Mouse (Mus musculus): ENCODE data around the gene Bcl11a. TPM values are rescaled to one million over a fixed set of nuclear protein-coding genes. Genes with fewer than 3 reads are reported as not detected.
A peak's percentile ranks its signal among the peaks of the same experiment; 100 is the strongest.
"Not testable (repeated sequence)": the region's sequence is repeated elsewhere in the genome, so short reads cannot be mapped to it uniquely, and the experiment has no call there.

The Bcl11a gene
- total RNA-seq, 1 experiment from 2014 or later: 7.5 TPM

GRCm38 (mm10) chr11:24099215-24099614 lies 21.4 kb downstream of the Bcl11a start:
- DNase-seq: no peak

GRCm38 (mm10) chr11:24099886-24100293 lies 22.0 kb downstream of the Bcl11a start:
- DNase-seq: peak; percentile 10

DNA sequence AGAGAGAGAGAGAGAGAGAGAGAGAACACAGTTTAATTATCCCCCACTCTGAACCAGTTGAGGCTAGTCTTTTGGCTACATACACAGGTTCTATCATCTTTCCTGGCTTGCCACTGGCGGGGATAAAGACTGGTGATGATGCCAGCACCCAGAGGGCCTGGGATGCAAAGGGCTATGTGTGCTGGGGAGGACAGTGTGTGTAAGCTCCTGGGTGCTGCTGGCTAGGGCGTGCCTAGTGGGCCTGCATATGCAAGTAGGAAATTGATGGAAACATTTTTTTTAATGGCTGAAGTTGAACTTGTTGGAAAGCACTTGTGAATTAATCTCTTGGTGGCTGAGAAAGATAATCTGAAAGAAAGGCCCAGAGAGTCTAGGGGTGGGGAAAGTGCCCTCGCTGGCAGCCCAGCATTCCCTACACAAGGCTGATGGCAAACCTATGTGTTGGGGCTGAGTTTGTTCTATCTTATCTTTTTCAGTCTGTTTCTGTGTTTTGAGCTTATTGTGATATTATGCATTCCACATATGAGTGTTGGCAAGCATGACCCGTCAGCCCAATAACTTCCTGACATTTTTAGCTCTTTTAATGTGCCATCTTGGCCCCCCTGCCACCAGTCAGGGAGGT lies 22.7 kb downstream of the Bcl11a start:
- no peak for DNase-seq

DNA sequence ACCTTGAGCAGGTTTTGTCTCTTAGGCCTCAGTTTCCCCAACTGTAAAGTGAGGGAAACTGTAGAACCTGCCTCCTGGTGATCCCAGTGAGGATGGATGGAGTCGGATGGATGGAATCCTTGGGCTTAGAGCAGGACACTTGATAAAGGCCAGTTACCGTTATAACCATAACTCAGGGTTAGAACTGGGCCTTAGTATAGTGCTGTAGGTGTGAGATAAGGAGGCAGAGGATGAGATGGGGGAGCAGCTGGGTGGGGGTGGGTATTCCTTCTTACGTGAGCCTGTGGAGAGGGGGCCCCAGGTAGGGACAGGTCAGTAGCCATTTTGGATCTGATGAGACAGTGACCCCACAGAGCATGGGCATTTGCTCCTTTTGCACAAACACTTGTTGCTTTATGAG lies 23.8 kb downstream of the Bcl11a start:
- DNase-seq: no peak

GRCm38 (mm10) chr11:24102372-24102771 lies 24.5 kb downstream of the Bcl11a start:
- DNase-seq: no peak

- DNase-seq: no peak
These were observed 25.4 kb downstream of the Bcl11a start for GRCm38 (mm10) chr11:24103128-24103742.

- no peak for DNase-seq
These were observed 29.6 kb downstream of the Bcl11a start for GRCm38 (mm10) chr11:24107414-24107813.

GRCm38 (mm10) chr11:24108974-24109373 lies 31.1 kb downstream of the Bcl11a start:
- DNase-seq: no peak

GRCm38 (mm10) chr11:24109388-24109787 lies 31.5 kb downstream of the Bcl11a start:
- DNase-seq: no peak

DNA sequence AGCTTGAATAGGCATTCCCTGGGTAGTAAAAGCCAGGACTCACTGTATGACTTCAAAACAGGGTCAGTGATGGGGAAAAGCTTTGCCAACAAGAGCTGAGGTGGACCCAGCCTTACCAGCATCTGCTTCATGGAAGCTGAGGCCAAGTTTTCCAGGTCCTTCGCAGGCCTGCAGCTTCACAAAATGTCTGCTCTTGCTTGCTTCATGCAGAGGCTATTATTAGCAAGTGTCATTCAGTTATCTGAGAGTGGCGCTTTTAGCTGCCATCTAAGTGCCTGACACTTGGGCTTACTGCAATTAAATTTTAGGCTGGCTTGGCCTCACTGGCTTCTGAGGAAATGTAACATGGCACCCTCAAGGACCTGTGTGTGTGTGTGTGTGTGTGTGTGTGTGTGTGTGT lies 32.3 kb downstream of the Bcl11a start:
- DNase-seq: no peak

GRCm38 (mm10) chr11:24111720-24112119 lies 33.9 kb downstream of the Bcl11a start:
- no peak for DNase-seq

GRCm38 (mm10) chr11:24115017-24115752 lies 37.3 kb downstream of the Bcl11a start:
- DNase-seq: no peak

GRCm38 (mm10) chr11:24116041-24116440 lies 38.2 kb downstream of the Bcl11a start:
- no peak for DNase-seq

DNA sequence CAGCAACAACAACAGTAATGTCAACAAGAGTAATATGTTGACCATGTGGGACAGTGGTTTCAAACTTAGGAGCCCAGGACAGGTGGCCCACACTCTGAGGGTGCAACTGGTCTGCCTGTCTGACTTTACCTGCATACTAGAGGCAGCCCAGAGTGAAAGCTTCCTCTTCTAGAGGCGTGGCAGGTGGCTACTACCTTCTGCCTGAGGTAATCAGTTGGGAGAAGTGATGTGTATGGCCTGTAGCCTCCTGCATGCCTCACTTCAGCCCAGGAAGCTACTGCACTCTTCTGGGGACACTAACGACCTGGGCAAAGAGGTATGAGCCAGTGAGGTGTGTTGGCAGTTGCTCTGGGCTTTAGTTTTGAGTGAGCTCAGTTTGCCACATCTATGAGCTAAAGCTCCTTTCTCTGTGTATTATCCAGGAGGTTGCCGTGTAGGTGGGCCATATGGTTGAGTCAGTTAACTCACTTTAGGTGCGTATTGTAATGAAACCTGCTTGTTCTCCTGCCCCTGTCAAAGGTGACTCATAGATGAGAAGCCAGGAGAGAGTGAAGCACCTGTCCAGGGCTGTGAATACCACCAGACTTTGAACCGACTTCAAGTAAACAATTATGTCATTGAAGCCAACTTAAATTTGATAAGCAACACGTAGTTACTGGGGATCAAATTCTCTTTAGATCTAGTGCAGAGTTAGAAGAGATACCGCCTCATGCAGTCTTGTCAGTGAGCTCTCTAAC lies 38.9 kb downstream of the Bcl11a start:
- no peak for DNase-seq

DNA sequence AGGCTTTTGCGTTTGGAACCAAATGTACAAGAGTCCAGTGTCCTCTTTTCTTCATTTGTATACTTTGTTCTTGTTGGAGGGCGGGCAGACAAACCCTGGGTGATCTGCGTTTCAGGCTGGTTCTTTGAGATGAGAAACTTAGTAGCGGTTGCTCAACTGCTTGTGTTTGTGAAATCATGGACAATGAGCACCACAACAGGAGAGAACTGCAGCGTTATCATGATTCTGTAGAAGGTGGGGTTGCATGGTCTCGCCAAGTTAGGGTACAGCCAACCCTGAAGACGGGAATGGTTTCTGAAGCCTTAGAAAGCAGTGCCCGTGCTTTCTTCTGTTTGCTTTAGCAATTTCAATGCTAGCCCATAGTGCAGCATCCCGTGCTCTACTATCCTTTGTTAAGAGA lies 43.3 kb downstream of the Bcl11a start:
- DNase-seq: no peak

- no peak for DNase-seq
These were observed 45.0 kb downstream of the Bcl11a start for GRCm38 (mm10) chr11:24122899-24123298.

DNA sequence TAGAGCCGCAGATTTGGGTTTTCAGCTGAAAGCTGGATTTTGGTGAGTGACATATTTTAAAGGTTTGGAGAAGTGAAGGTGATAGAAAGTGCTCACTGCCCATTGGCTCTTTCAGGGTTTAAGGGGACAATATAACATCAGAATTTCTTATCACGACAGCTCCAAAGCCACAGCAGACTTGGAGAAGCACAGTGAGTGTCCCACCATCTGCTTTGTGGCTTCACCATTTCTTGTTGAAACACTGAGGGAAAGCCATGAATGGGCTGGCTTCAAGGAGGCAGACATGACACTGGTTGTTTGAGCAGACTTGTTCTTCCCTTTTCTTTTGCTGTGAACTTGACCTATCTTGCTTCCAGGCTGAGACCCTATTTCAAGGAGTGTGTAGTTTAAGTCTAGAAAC lies 46.1 kb downstream of the Bcl11a start:
- no peak for DNase-seq

GRCm38 (mm10) chr11:24125098-24125497 lies 47.2 kb downstream of the Bcl11a start:
- no peak for DNase-seq

DNA sequence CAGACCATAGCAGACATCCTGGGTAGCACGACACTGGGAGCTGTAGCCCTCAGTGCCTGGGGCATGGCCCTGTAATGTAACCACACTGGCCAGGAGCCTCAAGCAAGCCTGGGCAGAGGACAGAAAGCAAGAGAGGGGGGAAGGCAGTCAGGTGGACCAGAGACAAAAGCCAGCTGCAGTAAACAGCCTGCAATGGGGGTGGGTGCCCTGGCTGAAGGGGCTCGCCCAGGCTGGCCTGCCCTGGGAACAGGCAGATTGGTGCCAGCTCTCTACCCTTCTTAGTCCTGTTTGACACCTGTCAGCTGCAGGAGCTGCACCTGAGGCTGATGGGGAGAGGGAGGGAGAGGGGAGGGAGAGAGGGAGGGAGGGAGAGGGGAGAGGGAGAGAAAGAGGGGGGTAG lies 50.1 kb downstream of the Bcl11a start:
- DNase-seq: no peak

GRCm38 (mm10) chr11:24128880-24129279 lies 51.0 kb downstream of the Bcl11a start:
- not testable (repeated sequence) for DNase-seq

- no peak for DNase-seq
These were observed 51.7 kb downstream of the Bcl11a start for GRCm38 (mm10) chr11:24129358-24130185.

- no peak for DNase-seq
These were observed 52.4 kb downstream of the Bcl11a start for GRCm38 (mm10) chr11:24130186-24130760.
